Mouse (Mus musculus): Measurements from ENCODE around the gene Adcyap1r1. TPM values are rescaled to one million over a fixed set of nuclear protein-coding genes. Genes with fewer than 3 reads are reported as not detected.

Adcyap1r1 gene
- total and polyA plus RNA-seq, 2 experiments = 0.74 to 0.78 TPM

DNA sequence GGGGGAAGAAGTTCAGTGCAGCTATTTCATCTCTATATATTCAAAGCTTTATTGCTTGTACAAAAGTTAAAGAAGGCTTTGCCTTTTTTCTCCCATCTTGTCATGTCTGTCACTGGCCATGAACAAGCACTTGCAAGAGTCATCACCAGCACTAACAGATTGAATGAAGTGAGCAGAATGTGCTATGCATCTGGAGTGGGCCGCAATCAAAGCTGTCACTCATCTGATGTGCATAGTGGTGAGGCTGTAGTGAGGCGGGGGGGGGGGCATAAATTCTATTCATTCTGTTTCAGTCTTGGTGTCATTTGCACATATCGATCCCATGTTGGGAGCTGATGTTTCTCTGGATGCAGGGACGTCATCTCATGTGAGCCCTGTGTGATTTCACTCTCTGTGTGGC, 91.6 kb downstream of the Adcyap1r1 start:
- H3K9ac ChIP-seq (ENCODE audit: low read depth, low read length) = no peak overlapping the region
- no peak overlapping the region for H3K4me3 ChIP-seq (ENCODE audit: insufficient read depth, low read depth, low read length)
- no peak for DNase-seq (ENCODE audit: extremely low read depth, low read depth, low spot score)
- no peaks in the 10 kb centered on the region for H3K4me1 ChIP-seq (ENCODE audit: control insufficient read depth, insufficient read depth, low read length)
- no peaks in the 10 kb centered on the region for H3K36me3 ChIP-seq (ENCODE audit: control insufficient read depth, insufficient read depth, low read length)
- H3K79me2 ChIP-seq (ENCODE audit: control insufficient read depth, insufficient read depth, low read length) = no peaks in the 10 kb centered on the region
- H3K27me3 ChIP-seq (ENCODE audit: control insufficient read depth, insufficient read depth, low read length) = no peaks in the 10 kb centered on the region; the same call in 1 of the 2 replicates
- H3K27ac ChIP-seq (replicated peaks; ENCODE audit: insufficient read depth, low read depth, low read length) = no peak overlapping the region
- 88% methylated on average over 4 of the region's 4 CpGs for WGBS
- TF ChIP-seq CTCF (IDR thresholded peaks at IDR 0.05; ENCODE audit: low read depth, low read length) (no peak), POLR2A (IDR thresholded peaks at IDR 0.05; ENCODE audit: extremely low read depth, insufficient read depth, low read length) (no peak)

GRCm38 (mm10) chr6:55549211-55549610, 97.4 kb downstream of the Adcyap1r1 start:
- TF ChIP-seq POLR2A (IDR thresholded peaks at IDR 0.05; ENCODE audit: extremely low read depth, insufficient read depth, low read length) = no peak
- TF ChIP-seq CTCF (IDR thresholded peaks at IDR 0.05; ENCODE audit: low read depth, low read length) = no peak
- no peak overlapping the region for H3K4me3 ChIP-seq (ENCODE audit: insufficient read depth, low read depth, low read length)
- no peak for DNase-seq (ENCODE audit: extremely low read depth, low read depth, low spot score)
- no peak overlapping the region for H3K27ac ChIP-seq (replicated peaks; ENCODE audit: insufficient read depth, low read depth, low read length)
- H3K79me2 ChIP-seq (ENCODE audit: control insufficient read depth, insufficient read depth, low read length) = no peaks in the 10 kb centered on the region
- WGBS = 87% methylated on average over 6 of the region's 6 CpGs
- H3K36me3 ChIP-seq (ENCODE audit: control insufficient read depth, insufficient read depth, low read length) = no peaks in the 10 kb centered on the region
- no peak overlapping the region for H3K9ac ChIP-seq (ENCODE audit: low read depth, low read length)
- no peaks in the 10 kb centered on the region; the same call in 1 of the 2 replicates for H3K27me3 ChIP-seq (ENCODE audit: control insufficient read depth, insufficient read depth, low read length)
- no peaks in the 10 kb centered on the region for H3K4me1 ChIP-seq (ENCODE audit: control insufficient read depth, insufficient read depth, low read length)

- Histone ChIP-seq H3K27ac (replicated peaks; ENCODE audit: insufficient read depth, low read depth, low read length) (no peak overlapping the region), H3K9ac (ENCODE audit: low read depth, low read length) (no peak overlapping the region), H3K4me3 (ENCODE audit: insufficient read depth, low read depth, low read length) (no peak overlapping the region), H3K79me2 (ENCODE audit: control insufficient read depth, insufficient read depth, low read length) (no peaks in the 10 kb centered on the region), H3K4me1 (ENCODE audit: control insufficient read depth, insufficient read depth, low read length) (no peaks in the 10 kb centered on the region), H3K27me3 (ENCODE audit: control insufficient read depth, insufficient read depth, low read length) (no peaks in the 10 kb centered on the region; the same call in 1 of the 2 replicates), H3K36me3 (ENCODE audit: control insufficient read depth, insufficient read depth, low read length) (no peaks in the 10 kb centered on the region)
- no peak for TF ChIP-seq POLR2A (IDR thresholded peaks at IDR 0.05; ENCODE audit: extremely low read depth, insufficient read depth, low read length)
- peak; percentile 12; the same call in 1 of the 2 replicates for TF ChIP-seq CTCF (IDR thresholded peaks at IDR 0.05; ENCODE audit: low read depth, low read length)
- 49% methylated on average over 13 of the region's 13 CpGs for WGBS
- DNase-seq (ENCODE audit: extremely low read depth, low read depth, low spot score) = no peak
These were observed 99.1 kb downstream of the Adcyap1r1 start for GRCm38 (mm10) chr6:55550926-55551325.

Other genes starting within 250 kb of the Adcyap1r1 start
- gene Mindy4, start 248.6 kb upstream of the Adcyap1r1 start, total RNA-seq (2014; rRNA removed) = 4.1 and 7.7 TPM in 2 replicates
- 3.3 and 4.3 TPM in 2 replicates for gene Mindy4, start 248.6 kb upstream of the Adcyap1r1 start, polyA plus RNA-seq (2012; rRNA removed)
- 78.1 and 91.4 TPM in 2 replicates for gene Aqp1, start 115.5 kb upstream of the Adcyap1r1 start, total RNA-seq (2014; rRNA removed)
- gene Aqp1, start 115.5 kb upstream of the Adcyap1r1 start, polyA plus RNA-seq (2012; rRNA removed) = 78.3 and 88.6 TPM in 2 replicates
- 0.09 TPM in 1 of 2 replicates, not detected in the other for gene Ghrhr, start 75.7 kb upstream of the Adcyap1r1 start, total RNA-seq (2014; rRNA removed)
- gene Ghrhr, start 75.7 kb upstream of the Adcyap1r1 start, polyA plus RNA-seq (2012; rRNA removed) = 0.09 TPM in 1 of 2 replicates, not detected in the other
- not detected in 2 replicates for gene Neurod6, start 229.3 kb downstream of the Adcyap1r1 start, total RNA-seq (2014; rRNA removed)
- gene Neurod6, start 229.3 kb downstream of the Adcyap1r1 start, polyA plus RNA-seq (2012; rRNA removed) = not detected in 2 replicates